Mouse (Mus musculus) small intestine, adult 2 months (tissue): ENCODE results near the gene Traf1.

Experiments
- CTCF ChIP-seq: fragments of 200-500 bp; IDR thresholded peaks from 2 replicates; pipeline ENCODE4 v1.5.1; 2012; ENCODE audit warnings: low read depth, mild to moderate bottlenecking, control low read depth, inconsistent platforms, low read length, moderate library complexity, mixed read lengths; ENCODE audit not compliant: insufficient replicate concordance, insufficient read length; ENCODE audit errors: extremely low read depth
- POLR2A ChIP-seq: fragments of 200-500 bp; IDR thresholded peaks from 2 replicates; pipeline ENCODE4 v1.6.1; 2012; ENCODE audit warnings: low read depth, mild to moderate bottlenecking, control low read depth, inconsistent platforms, low read length, moderate library complexity

DNA sequence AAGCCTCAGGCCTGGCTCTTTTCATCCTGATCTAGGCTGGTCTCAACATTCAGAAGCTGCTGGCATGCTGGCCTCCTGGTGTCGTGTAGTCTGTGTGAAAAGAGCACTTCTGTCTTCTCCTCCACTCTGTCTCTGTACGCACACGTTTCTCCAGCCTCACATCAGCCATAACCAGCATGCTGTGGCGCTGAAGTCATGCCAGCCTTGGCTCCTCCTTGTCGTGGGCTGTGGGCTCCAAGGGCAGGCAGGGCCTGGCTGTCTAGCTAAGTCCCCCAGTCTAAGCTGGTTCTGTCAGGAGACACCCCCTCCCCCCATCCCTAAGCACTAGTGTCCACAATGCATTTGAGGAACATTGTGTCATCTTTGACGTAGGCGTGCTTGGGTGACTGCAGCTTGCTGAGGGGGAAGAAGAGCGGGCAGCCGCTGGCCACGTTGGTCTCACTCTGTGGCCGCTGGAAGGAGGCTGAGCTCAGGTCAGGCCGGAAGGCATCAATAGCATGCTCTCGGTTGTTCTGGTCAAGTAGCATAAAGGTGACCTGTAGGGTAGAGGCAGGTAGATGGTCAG, 17.9 kb downstream of the Traf1 start:
- TF ChIP-seq POLR2A (no peak), CTCF (no peak)
